Comparison of ENCODE assay signal across 15 mouse cellular contexts in the genomic region with DNA sequence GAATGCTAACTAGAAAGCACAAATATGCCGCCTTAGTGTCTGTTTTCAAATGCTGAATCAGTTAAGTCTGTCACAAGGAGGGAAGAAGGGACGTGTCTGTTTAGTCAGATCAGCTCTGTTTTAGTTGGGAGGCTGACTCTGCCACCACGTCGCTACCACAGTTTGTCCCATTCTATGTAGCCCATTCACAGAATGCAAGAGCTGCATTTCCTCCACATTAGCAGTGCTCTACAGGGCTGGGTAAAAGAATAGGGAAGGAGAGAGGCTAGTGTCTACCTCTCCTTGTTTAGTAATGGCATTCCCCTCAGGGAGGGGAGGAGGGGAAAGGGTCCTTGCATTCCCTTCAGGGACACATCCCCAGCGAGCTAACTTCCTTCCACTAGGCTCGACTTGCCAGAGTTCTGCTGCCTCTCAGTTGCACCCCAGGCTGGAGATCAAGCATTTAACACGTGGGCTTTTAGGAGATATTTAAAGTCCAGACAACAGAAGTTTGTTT.
DNase-seq lines count a peak whose midpoint lies in the region; ATAC-seq and TF ChIP-seq lines count a peak whose summit lies in the region.
"Had no signal": no experiment of that assay in that cellular context is flagged by ENCODE, and none has a peak within 500 bp of the region (broad histone marks: within the 10 kb centered on the region; RNA-seq: fewer than 3 reads in every experiment).

No protein-coding gene starts in this region.

- ATAC-seq in heart, embryonic 15.5 days (replicated peaks; ENCODE audit: insufficient number of reproducible peaks, insufficient read depth, low FRiP score, low read depth): no peak
- no peak; the same call in 1 of the 2 replicates for ATAC-seq in midbrain, embryonic 15.5 days (replicated peaks)
- ATAC-seq in embryonic facial prominence, embryonic 15.5 days (ENCODE audit: insufficient number of reproducible peaks, low FRiP score, low TSS enrichment, low read depth): no peak
- no peak for ATAC-seq in stomach, embryonic 16.5 days (ENCODE audit: insufficient read depth, low FRiP score)
- ATAC-seq: inflammation-experienced regulatory T-cells, adult 6 months; midbrain, embryonic 16.5 days had no signal

- 19% methylated on average over 7 of the region's 7 CpGs for WGBS in heart, embryonic 15.5 days
- 42% methylated on average over 7 of the region's 7 CpGs for WGBS in midbrain, embryonic 10.5 days
- 46% methylated on average over 7 of the region's 7 CpGs for WGBS in midbrain, embryonic 15.5 days
- WGBS in embryonic facial prominence, embryonic 15.5 days: 19% methylated on average over 7 of the region's 7 CpGs
- 21% methylated on average over 7 of the region's 7 CpGs for WGBS in stomach, embryonic 16.5 days

- no peak for DNase-seq in heart, postnatal 25 days (ENCODE audit: low spot score)
- DNase-seq in midbrain, embryonic 10.5 days (ENCODE audit: low spot score): no peak
- DNase-seq in neural tube, embryonic 10.5 days (ENCODE audit: extremely low spot score, low spot score): no peak
- DNase-seq in left cerebral cortex, adult 2 months (ENCODE audit: extremely low spot score in 1 of 2, low spot score in 2 of 2): no peak
- DNase-seq: cerebellum, adult 11 months; lung, adult 18-20 months had no signal

- H3K27ac ChIP-seq in heart, embryonic 15.5 days: no peak overlapping the region; the same call in 1 of the 2 replicates
- 0 out of 2 replicates have a peak overlapping the region, but pooled peaks have one; percentile 38 for H3K27ac ChIP-seq in midbrain, embryonic 10.5 days (replicated peaks)
- H3K27ac ChIP-seq in midbrain, embryonic 15.5 days: no peak overlapping the region
- H3K27ac ChIP-seq in embryonic facial prominence, embryonic 15.5 days (replicated peaks): 0 out of 2 replicates have a peak overlapping the region, but pooled peaks have one; percentile 30
- no peak overlapping the region for H3K27ac ChIP-seq in stomach, embryonic 16.5 days (ENCODE audit: low read length)
- no peak overlapping the region for H3K27ac ChIP-seq in left cerebral cortex, adult 2 months
- H3K27ac ChIP-seq: limb, embryonic 15.5 days; neural tube, embryonic 12.5 days had no signal

- intact Hi-C loops in heart, postnatal 25 days (cut with DNase I): no loop called here
- intact Hi-C loops in left cerebral cortex, adult 2 months (cut with DNase I): no loop called here

- H3K9me3 ChIP-seq in heart, embryonic 15.5 days (replicated peaks): no peaks in the 10 kb centered on the region
- no peaks in the 10 kb centered on the region for H3K9me3 ChIP-seq in midbrain, embryonic 10.5 days (replicated peaks)
- no peaks in the 10 kb centered on the region for H3K9me3 ChIP-seq in midbrain, embryonic 15.5 days
- no peaks in the 10 kb centered on the region for H3K9me3 ChIP-seq in embryonic facial prominence, embryonic 15.5 days (replicated peaks)
- no peaks in the 10 kb centered on the region for H3K9me3 ChIP-seq in stomach, embryonic 16.5 days (replicated peaks; ENCODE audit: control insufficient read depth, low read length)
- H3K9me3 ChIP-seq: limb, embryonic 15.5 days; neural tube, embryonic 12.5 days had no signal

- no peak for TF ChIP-seq CTCF in left cerebral cortex, adult 2 months (IDR thresholded peaks at IDR 0.05)

- no peaks in the 10 kb centered on the region for H3K27me3 ChIP-seq in heart, embryonic 15.5 days
- no peaks in the 10 kb centered on the region for H3K27me3 ChIP-seq in midbrain, embryonic 10.5 days (ENCODE audit: low read depth, poor library complexity, severe bottlenecking)
- H3K27me3 ChIP-seq in midbrain, embryonic 15.5 days (replicated peaks): no peaks in the 10 kb centered on the region
- no peaks in the 10 kb centered on the region for H3K27me3 ChIP-seq in embryonic facial prominence, embryonic 15.5 days
- no peaks in the 10 kb centered on the region for H3K27me3 ChIP-seq in stomach, embryonic 16.5 days (ENCODE audit: control insufficient read depth, insufficient read depth, low read length)
- H3K27me3 ChIP-seq: limb, embryonic 15.5 days; neural tube, embryonic 12.5 days had no signal

- peaks cover 13% of the 10 kb centered on the region for H3K4me1 ChIP-seq in heart, embryonic 15.5 days (replicated peaks)
- peaks cover 43% of the 10 kb centered on the region for H3K4me1 ChIP-seq in midbrain, embryonic 10.5 days
- H3K4me1 ChIP-seq in midbrain, embryonic 15.5 days: no peaks in the 10 kb centered on the region
- peaks cover 12% of the 10 kb centered on the region for H3K4me1 ChIP-seq in embryonic facial prominence, embryonic 15.5 days
- H3K4me1 ChIP-seq in stomach, embryonic 16.5 days (ENCODE audit: control insufficient read depth, insufficient read depth, low read length): peaks cover 8% of the 10 kb centered on the region
- H3K4me1 ChIP-seq: limb, embryonic 15.5 days had no signal

- H3K36me3 ChIP-seq in heart, embryonic 15.5 days: no peaks in the 10 kb centered on the region
- H3K36me3 ChIP-seq in midbrain, embryonic 10.5 days: no peaks in the 10 kb centered on the region
- H3K36me3 ChIP-seq in midbrain, embryonic 15.5 days (replicated peaks): no peaks in the 10 kb centered on the region
- H3K36me3 ChIP-seq in embryonic facial prominence, embryonic 15.5 days: no peaks in the 10 kb centered on the region
- no peaks in the 10 kb centered on the region for H3K36me3 ChIP-seq in stomach, embryonic 16.5 days (ENCODE audit: control insufficient read depth, insufficient read depth, low read length)
- H3K36me3 ChIP-seq: limb, embryonic 15.5 days; neural tube, embryonic 12.5 days had no signal

- no peak overlapping the region for H3K4me3 ChIP-seq in heart, embryonic 15.5 days
- H3K4me3 ChIP-seq in midbrain, embryonic 10.5 days: no peak overlapping the region
- no peak overlapping the region for H3K4me3 ChIP-seq in midbrain, embryonic 15.5 days
- no peak overlapping the region for H3K4me3 ChIP-seq in embryonic facial prominence, embryonic 15.5 days (replicated peaks)
- H3K4me3 ChIP-seq in stomach, embryonic 16.5 days (replicated peaks; ENCODE audit: low read length): no peak overlapping the region
- no peak overlapping the region for H3K4me3 ChIP-seq in left cerebral cortex, adult 2 months
- H3K4me3 ChIP-seq: erythroblast, embryonic 14.5 days; limb, embryonic 15.5 days; neural tube, embryonic 12.5 days had no signal

- peak overlapping the region; percentile 32 for H3K4me2 ChIP-seq in heart, embryonic 15.5 days
- H3K4me2 ChIP-seq in midbrain, embryonic 15.5 days: no peak overlapping the region
- H3K4me2 ChIP-seq in embryonic facial prominence, embryonic 15.5 days (replicated peaks): no peak overlapping the region
- 0 out of 2 replicates have a peak overlapping the region, but pooled peaks have one; percentile 2 for H3K4me2 ChIP-seq in stomach, embryonic 16.5 days (ENCODE audit: low read depth, low read length)
- H3K4me2 ChIP-seq: limb, embryonic 15.5 days; neural tube, embryonic 12.5 days had no signal

- no peak overlapping the region for H3K9ac ChIP-seq in heart, embryonic 15.5 days
- H3K9ac ChIP-seq in midbrain, embryonic 15.5 days: no peak overlapping the region
- H3K9ac ChIP-seq in embryonic facial prominence, embryonic 15.5 days: no peak overlapping the region
- H3K9ac ChIP-seq in stomach, embryonic 16.5 days (ENCODE audit: low read length): no peak overlapping the region
- H3K9ac ChIP-seq: limb, embryonic 15.5 days; neural tube, embryonic 12.5 days had no signal

Comparison
In these comparisons a context has a peak if more than half of its experiments do, and no peak if none do; other contexts are left out.
1. H3K27ac ChIP-seq: peak in midbrain, embryonic 10.5 days (single experiment) and embryonic facial prominence, embryonic 15.5 days (single experiment); none in heart, embryonic 15.5 days (single experiment), midbrain, embryonic 15.5 days (single experiment), stomach, embryonic 16.5 days (single experiment) and left cerebral cortex, adult 2 months (single experiment).
2. H3K4me2 ChIP-seq: peak in heart, embryonic 15.5 days (single experiment) and stomach, embryonic 16.5 days (single experiment); none in midbrain, embryonic 15.5 days (single experiment) and embryonic facial prominence, embryonic 15.5 days (single experiment).